Mouse (Mus musculus): Measurements from ENCODE around the gene Olfr325.
"Not testable (repeated sequence)": the region's sequence is repeated elsewhere in the genome, so short reads cannot be mapped to it uniquely, and the experiment has no call there.

GRCm38 (mm10) chr11:58534736-58535135 lies 42.8 kb upstream of the Olfr325 start, which contains the start of gene Olfr330:
- not testable (repeated sequence) for TF ChIP-seq EP300 (IDR thresholded peaks at IDR 0.05; ENCODE audit: low read length); JUN (IDR thresholded peaks at IDR 0.05; ENCODE audit: insufficient read depth, low read depth, low read length); CHD2 (IDR thresholded peaks at IDR 0.05; ENCODE audit: low read length)
